Mouse (Mus musculus) brain, adult 2 months (tissue): ENCODE results near the gene Fads1.

Experiments
- DNase-seq: peaks from one replicate; pipeline ENCODE4 v3.0.0; 2011; ENCODE audit warnings: low read depth, low spot score

The Fads1 gene

DNA sequence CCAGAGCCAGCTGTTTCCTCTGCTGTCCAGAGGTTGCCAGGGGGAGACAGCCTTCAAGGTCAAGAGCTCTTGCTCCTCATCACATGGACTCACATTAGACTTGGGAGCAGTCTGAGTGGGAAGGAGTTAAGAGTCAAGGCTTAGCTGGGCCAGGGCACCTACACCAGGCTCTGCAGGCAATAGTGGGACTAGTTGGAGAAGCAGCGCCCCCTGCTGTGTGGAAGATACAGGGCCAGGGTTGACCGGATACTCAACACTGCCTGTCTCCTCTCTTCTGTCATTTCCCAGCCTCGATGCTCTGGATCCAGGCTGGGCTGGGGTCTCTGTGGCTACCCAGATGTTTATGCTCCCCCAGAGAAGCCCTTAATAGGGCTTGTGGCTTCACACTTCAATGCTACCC lies 61.5 kb downstream of the Fads1 start:
- DNase-seq = peak; percentile 73
